Mouse (Mus musculus) frontal cortex, postnatal 10 days (tissue): Measurements from ENCODE around the gene Wfikkn2.
"Not testable (repeated sequence)": the region's sequence is repeated elsewhere in the genome, so short reads cannot be mapped to it uniquely, and the experiment has no call there.

Source experiments
- DNase-seq, 2 experiments: peaks; one replicate each; pipeline ENCODE4 v3.0.0; 2022; ENCODE audit warnings: low spot score in 2 of 2, mixed read lengths in 1 of 2

Wfikkn2 gene

DNA sequence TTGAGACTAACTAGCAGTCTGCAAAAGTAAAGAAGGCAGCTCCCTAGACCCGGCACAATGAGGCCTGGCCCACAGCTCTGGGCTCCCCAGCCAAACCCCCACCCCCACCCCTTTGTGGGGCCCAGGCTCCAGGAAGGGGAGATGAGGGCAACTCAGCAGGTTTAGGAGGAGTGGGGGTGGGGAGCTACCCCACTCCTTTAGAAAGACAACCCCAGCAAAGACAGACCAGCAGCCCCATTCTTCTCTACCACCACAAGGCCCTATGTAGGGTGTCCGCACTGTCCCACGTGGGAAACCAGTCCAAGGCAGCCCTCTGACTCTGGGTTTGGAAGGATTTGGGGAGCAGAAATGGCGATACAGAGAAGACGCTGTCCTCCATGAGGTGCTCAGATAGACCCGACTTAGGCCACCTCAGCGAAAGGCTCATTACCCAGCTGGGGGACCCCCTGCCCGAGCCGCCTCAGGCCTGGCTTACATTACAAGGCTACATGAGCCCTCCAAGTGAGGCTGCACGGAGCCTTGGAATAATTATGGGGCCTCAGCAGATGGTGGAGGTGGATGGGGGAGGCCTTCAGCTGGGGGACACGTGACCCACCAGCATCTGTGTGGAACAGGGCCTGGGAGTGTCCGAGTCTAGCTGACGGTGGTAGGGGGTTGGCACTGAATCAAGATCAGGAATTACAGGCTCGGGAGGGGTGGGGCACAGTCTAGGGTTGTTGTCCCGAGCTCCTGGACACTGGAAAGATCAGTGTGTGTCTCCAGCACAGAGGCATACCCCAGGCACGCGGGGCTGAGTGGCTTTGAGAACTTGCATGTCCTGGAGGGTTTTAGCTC, at the start of gene Wfikkn2:
Wfikkn2 (minus strand) TSS at position 51 of the 834 bp plus-strand sequence.
- DNase-seq = peak in 1 of 2 experiments; percentile 32

- no peak for DNase-seq
Measured at GRCm38 (mm10) chr11:94294996-94295845, 49.4 kb upstream of the Wfikkn2 start.

DNA sequence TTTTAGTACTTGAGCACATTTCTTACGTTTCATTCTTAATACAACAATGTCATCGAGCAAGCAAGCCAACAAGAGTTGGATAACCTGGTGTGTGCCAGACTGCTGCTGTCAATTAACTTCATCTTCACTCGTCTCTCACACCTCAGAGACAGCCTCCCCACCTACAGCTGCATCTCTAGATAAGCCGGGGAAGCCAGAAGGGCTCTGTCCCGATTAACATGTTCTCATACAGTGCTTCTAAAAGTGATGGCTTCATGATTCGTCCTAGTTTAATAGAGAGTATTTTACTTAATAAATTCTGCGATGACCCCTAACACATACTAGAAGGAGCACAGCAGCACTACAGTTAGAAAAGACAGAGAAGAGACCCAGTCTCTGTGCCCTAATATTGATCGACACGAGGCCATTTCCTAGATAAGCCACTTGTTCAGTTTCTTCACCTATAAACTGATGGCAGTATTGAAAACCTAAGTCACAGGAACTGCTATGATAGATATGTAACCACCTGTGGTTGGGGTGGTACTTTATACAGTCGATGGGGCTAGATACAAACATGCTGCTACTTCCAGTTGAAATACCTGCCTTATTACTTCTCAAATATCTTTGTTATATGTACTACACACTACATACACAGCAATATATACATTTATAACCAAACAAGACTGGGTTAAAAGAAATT, 44.4 kb upstream of the Wfikkn2 start:
- DNase-seq = no peak

- DNase-seq = no peak
Measured at GRCm38 (mm10) chr11:94287105-94287504, 41.3 kb upstream of the Wfikkn2 start.

GRCm38 (mm10) chr11:94285886-94286574, 40.2 kb upstream of the Wfikkn2 start:
- DNase-seq = no peak

DNA sequence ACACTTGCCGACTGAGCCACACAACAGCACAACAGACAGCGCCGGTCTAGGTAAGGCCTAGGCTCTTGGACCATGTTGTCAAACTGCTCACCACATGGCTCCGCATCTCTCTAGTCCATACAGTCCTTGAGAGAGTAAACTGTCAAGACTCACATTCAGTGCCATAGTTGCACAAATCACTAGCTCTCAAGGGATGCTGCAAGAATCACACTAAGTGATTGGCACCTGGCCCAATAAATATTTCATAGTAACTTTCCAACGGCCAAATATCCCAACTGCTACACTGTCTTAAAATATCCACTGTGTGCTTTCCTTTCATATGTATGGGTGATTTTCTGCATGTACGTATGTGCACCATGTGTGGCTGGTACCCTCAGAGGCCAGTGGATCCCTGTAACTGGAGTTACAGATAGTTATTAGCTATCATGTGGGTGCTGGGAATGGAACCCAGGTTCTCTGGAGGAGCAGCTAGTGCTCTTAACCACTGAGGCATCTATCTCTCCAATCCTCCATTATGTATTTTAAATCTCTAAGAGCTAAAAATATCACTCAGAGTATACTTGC, 37.8 kb upstream of the Wfikkn2 start:
- no peak for DNase-seq

GRCm38 (mm10) chr11:94282291-94282690, 36.5 kb upstream of the Wfikkn2 start:
- DNase-seq = no peak

DNA sequence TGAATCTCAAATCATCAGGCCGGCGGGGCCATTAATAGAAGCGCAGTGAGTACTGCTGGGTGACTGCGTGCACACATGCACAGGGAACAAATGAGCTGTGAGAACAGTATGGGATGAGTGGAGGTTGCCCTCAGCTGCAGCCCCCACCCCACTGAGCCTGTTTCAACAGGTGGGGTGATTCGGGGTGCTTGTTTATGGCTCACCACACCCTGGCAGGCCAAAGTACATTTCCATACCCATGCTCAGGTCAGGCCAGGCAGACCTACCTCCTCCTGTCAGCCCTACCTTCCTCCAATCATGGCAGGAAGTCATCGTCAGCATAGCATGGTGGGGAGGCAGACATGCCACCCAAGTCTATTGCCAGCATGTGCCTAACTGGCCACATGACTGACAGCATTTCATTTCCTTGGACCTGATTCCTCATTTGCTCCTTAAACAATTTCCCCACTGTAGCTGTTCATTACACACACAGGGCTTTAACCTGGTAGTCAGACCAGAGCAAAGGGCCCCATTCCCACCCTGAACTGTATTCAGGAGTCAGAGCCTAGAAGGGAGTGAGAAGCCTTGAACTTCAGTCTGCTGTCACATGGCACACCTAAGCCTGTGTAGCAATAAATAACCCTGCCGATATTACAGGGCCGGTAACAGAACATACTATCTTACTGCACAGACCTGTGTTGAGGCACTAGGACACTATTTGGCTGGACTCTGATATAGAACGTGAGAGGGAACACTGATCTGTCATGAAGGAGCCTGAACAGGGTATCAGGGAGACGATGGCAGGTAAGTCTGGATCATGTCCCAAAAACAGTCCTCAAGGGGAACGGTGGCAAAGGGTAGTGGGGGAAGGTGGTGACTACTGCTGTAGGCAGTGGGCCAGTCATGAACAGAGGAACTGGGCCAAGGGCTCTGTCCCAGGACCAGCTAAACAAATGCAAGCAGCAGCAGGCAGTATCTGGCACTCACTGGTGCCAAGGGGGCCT, 35.7 kb upstream of the Wfikkn2 start, which contains the start of gene Gm21885:
Gm21885 (plus strand) TSS at position 675 of the 983 bp plus-strand sequence.
- no peak for DNase-seq

- peak; percentile 75 to 88 for DNase-seq
Measured at GRCm38 (mm10) chr11:94276869-94277337, 31.1 kb upstream of the Wfikkn2 start.

GRCm38 (mm10) chr11:94275686-94276085, 29.9 kb upstream of the Wfikkn2 start:
- no peak for DNase-seq

GRCm38 (mm10) chr11:94275226-94275625, 29.4 kb upstream of the Wfikkn2 start:
- DNase-seq = no peak

GRCm38 (mm10) chr11:94274206-94274867, 28.5 kb upstream of the Wfikkn2 start:
- DNase-seq = no peak

GRCm38 (mm10) chr11:94272960-94273927, 27.4 kb upstream of the Wfikkn2 start:
- no peak for DNase-seq

DNA sequence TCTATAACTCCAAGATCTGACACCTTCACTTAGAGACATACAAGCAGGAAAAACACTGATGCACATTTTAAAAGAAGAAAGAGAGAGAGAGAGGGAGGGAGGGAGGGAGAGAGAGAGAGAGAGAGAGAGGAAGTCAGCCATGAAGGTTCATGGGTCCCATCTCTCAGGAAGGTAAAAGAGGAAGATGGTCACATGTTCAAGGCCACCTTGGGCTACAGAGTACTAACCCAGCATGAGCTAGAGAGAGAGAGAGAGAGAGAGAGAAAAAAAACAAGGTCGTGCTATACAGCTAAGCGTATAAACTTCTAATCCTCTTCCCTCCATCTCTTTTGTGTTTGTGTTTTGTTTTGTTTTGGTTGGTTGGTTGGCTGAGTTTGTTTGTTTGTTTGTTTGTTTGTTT, 25.2 kb upstream of the Wfikkn2 start:
- no peak for DNase-seq

GRCm38 (mm10) chr11:94269906-94270305, 24.1 kb upstream of the Wfikkn2 start:
- no peak for DNase-seq

DNA sequence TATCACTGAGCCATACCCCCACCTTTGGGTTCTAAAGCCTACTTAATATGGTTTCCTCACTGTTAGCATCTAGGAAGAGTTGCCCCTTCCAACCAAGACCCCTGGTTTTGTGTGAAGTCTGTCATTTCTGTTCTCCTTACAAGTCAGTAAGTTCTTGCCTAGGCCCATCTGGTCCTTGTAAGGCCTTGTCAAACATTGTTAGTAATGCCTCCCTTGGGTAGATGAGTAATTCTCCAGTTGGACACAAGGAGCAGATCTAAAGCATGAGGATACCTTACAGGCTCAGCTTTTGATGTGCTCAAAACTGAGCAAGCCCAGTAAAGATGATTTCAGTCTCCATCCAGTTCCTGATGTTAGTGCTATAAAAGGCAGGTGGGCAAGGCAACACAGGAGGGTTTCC, 23.0 kb upstream of the Wfikkn2 start:
- DNase-seq = no peak

DNA sequence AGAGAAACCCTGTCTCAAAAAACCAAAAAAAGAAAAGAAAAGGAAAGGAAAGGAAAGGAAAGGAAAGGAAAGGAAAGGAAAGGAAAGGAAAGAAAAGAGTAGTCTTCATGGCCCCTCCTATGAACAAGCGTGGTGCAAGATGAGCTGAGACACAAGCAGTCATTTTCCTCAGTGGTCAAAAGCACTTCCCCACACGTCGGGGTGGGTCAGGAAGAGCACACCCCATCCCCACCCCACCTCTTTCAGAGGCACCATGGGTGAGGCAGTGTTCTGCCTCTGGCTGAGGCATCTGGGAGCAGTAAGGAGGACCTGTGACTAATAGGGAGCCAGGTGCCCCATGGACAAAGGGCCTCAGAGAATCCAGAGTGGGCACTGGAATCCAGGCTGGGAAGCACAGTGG, 20.4 kb upstream of the Wfikkn2 start:
- not testable (repeated sequence) for DNase-seq
